Mouse (Mus musculus): Measurements from ENCODE around the gene Fbxw10. TPM values are rescaled to one million over a fixed set of nuclear protein-coding genes. Genes with fewer than 3 reads are reported as not detected.

The Fbxw10 gene
- polyA plus RNA-seq, 1 experiment = 5.2 TPM

DNA sequence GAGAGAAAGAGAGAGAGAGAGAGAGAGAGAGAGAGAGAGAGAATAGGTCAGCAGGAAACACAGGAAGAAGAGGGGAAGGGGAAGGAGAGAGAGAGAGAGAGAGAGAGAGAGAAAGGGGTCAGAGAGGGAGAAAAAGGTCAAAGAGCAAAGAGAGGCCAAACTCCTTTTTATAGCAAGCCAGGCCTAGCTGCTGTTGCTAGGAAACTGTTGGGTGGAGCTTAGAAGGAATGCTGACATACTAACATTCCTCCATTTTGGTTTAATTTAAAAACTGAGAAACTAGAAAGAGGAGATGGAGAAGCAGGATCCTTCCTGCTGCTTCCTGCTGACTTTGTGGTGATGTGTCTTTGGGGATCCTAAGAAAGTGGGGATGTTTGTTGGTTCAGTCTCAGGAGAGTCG is 28.8 kb downstream of the Fbxw10 start:
- no peak for DNase-seq
- TF ChIP-seq CTCF (IDR thresholded peaks at IDR 0.05; ENCODE audit: borderline replicate concordance, control insufficient read depth, extremely low read depth, insufficient read depth, low read length, poor library complexity) = no peak
- no peak for TF ChIP-seq POLR2A (IDR thresholded peaks at IDR 0.05; ENCODE audit: control insufficient read depth, extremely low read depth, insufficient read depth, low read length, poor library complexity)
- H3K4me1 ChIP-seq (replicated peaks; ENCODE audit: control insufficient read depth, insufficient read depth, low read length) = no peaks in the 10 kb centered on the region
- 95% methylated on average over 1 of the region's 1 CpGs for WGBS
- no peaks in the 10 kb centered on the region for H3K36me3 ChIP-seq (ENCODE audit: control insufficient read depth, insufficient read depth, low read length)
- H3K27ac ChIP-seq (ENCODE audit: control insufficient read depth, insufficient read depth, low read length) = no peak overlapping the region
- H3K4me3 ChIP-seq (ENCODE audit: control insufficient read depth, insufficient read depth, low read length) = no peak overlapping the region
- no peaks in the 10 kb centered on the region for H3K27me3 ChIP-seq (ENCODE audit: control insufficient read depth, insufficient read depth, low read length)

DNA sequence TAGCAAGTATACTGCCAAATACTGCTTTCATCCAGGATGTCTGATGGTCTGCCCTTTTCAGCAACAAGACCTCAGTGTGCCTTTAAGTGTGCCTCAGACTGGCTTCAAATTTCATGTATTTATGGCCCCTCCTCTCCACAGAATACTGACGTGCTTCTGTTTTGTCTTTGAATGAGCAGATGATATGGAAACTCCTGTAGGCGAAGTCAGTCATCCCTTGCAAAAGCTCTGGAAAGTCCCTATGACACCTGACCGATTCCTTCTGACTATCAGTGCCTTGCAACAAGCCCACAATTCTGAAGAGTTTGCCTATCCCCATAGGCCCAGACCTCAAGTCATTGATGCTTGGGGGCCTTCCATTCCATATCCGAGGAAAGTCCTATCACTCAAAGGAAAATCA is 29.6 kb downstream of the Fbxw10 start:
- TF ChIP-seq POLR2A (IDR thresholded peaks at IDR 0.05; ENCODE audit: control insufficient read depth, extremely low read depth, insufficient read depth, low read length, poor library complexity) (no peak), CTCF (IDR thresholded peaks at IDR 0.05; ENCODE audit: borderline replicate concordance, control insufficient read depth, extremely low read depth, insufficient read depth, low read length, poor library complexity) (no peak)
- no peaks in the 10 kb centered on the region for H3K36me3 ChIP-seq (ENCODE audit: control insufficient read depth, insufficient read depth, low read length)
- WGBS = 93% methylated on average over 4 of the region's 4 CpGs
- no peak overlapping the region for H3K27ac ChIP-seq (ENCODE audit: control insufficient read depth, insufficient read depth, low read length)
- no peaks in the 10 kb centered on the region for H3K4me1 ChIP-seq (replicated peaks; ENCODE audit: control insufficient read depth, insufficient read depth, low read length)
- DNase-seq = no peak
- no peak overlapping the region for H3K4me3 ChIP-seq (ENCODE audit: control insufficient read depth, insufficient read depth, low read length)
- no peaks in the 10 kb centered on the region for H3K27me3 ChIP-seq (ENCODE audit: control insufficient read depth, insufficient read depth, low read length)

DNA sequence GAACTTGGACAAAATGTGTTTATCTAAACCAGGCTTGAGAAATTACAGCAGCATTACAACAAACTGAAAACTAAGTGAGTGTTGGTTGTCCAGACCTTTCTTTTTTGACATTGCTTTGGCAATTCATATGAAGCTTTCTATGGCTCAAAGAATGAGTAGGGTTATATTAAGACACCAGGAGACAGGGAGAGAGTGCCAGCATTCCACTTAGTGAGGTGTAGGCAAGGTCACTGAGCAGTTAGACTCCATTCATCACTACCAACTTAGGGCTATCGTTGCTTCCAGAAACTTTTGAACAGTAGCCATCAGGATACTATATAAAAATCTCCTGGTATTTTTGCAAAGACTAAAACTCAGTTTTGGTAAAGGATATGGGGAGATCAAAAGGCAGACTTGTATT is 30.5 kb downstream of the Fbxw10 start:
- Histone ChIP-seq H3K36me3 (ENCODE audit: control insufficient read depth, insufficient read depth, low read length) (no peaks in the 10 kb centered on the region), H3K27me3 (ENCODE audit: control insufficient read depth, insufficient read depth, low read length) (no peaks in the 10 kb centered on the region), H3K4me1 (replicated peaks; ENCODE audit: control insufficient read depth, insufficient read depth, low read length) (no peaks in the 10 kb centered on the region), H3K4me3 (ENCODE audit: control insufficient read depth, insufficient read depth, low read length) (no peak overlapping the region), H3K27ac (ENCODE audit: control insufficient read depth, insufficient read depth, low read length) (no peak overlapping the region)
- WGBS = 97% methylated on average over 1 of the region's 1 CpGs
- DNase-seq = no peak
- no peak for TF ChIP-seq CTCF (IDR thresholded peaks at IDR 0.05; ENCODE audit: borderline replicate concordance, control insufficient read depth, extremely low read depth, insufficient read depth, low read length, poor library complexity)
- no peak for TF ChIP-seq POLR2A (IDR thresholded peaks at IDR 0.05; ENCODE audit: control insufficient read depth, extremely low read depth, insufficient read depth, low read length, poor library complexity)

DNA sequence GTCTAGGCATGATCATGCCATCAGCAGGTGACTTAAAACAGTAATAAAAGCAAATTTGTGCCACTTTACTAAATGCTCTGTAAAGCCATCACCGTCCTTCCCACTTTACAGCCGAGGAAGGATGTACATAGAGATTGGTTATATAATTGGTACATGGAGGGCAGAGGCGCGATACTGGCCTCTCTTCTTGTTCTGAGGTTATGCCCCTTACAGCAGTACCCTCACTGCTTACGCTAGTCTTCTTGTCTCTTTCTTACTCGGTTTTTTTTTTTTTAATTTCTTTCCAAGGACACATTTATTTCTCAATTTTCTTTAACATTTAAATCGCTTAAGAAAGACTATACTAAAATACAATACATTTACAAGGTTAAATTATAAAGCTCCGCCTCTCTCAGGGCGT is 31.9 kb downstream of the Fbxw10 start:
- Histone ChIP-seq H3K4me3 (ENCODE audit: control insufficient read depth, insufficient read depth, low read length) (no peak overlapping the region), H3K27me3 (ENCODE audit: control insufficient read depth, insufficient read depth, low read length) (no peaks in the 10 kb centered on the region), H3K4me1 (replicated peaks; ENCODE audit: control insufficient read depth, insufficient read depth, low read length) (no peaks in the 10 kb centered on the region), H3K36me3 (ENCODE audit: control insufficient read depth, insufficient read depth, low read length) (no peaks in the 10 kb centered on the region), H3K27ac (ENCODE audit: control insufficient read depth, insufficient read depth, low read length) (no peak overlapping the region)
- TF ChIP-seq CTCF (IDR thresholded peaks at IDR 0.05; ENCODE audit: borderline replicate concordance, control insufficient read depth, extremely low read depth, insufficient read depth, low read length, poor library complexity) (no peak), POLR2A (IDR thresholded peaks at IDR 0.05; ENCODE audit: control insufficient read depth, extremely low read depth, insufficient read depth, low read length, poor library complexity) (no peak)
- 6% methylated on average over 9 of the region's 9 CpGs for WGBS
- no peak for DNase-seq

DNA sequence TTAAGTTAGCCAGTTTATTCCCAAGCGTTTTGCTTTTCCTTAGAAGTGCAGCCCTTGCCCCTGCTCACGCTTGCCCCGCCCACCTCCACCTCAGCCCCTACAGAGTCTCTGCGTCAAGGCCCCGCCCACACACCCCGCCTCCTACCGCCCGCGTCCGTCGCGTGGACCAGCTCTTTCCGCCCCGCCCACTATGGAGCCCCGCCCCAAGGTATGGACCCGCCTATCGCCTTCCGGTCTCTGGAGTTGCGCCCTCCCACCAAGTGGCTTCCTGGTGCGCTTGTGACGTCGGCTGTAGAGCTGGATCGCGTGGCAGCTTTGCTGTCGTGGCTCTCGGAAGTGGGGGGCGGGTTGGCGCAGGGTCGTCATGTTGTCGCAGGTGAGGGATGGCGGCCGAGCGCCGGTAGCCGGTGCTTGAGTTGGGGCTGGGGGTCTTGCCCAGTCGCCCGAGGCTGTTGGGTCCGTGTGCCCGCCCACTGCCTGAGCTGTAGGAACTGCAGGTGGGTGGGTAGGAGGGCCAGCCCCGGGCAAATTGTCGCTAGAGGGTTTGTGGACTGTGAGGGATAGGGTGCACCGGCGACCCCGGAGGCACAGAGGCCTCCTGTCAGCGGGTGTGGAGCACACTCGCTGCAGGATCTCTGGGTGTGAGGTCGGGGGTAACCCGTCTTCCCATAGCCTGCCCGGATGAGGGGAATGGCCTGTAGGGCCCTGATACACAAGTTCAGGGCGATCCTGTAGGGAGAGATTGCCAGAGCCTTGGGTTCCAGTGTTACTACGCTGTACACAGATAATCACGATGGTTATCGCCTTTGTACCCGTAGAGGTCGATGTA is 32.6 kb downstream of the Fbxw10 start, which contains the start of gene Tvp23b:
Tvp23b (plus strand) TSS at position 236 of the 829 bp plus-strand sequence.
- Histone ChIP-seq H3K27ac (ENCODE audit: control insufficient read depth, insufficient read depth, low read length) (peak within 1 kb of the TSS; percentile 47), H3K4me1 (replicated peaks; ENCODE audit: control insufficient read depth, insufficient read depth, low read length) (no peaks in the 10 kb centered on the region), H3K36me3 (ENCODE audit: control insufficient read depth, insufficient read depth, low read length) (no peaks in the 10 kb centered on the region), H3K4me3 (ENCODE audit: control insufficient read depth, insufficient read depth, low read length) (peak within 1 kb of the TSS; percentile 73), H3K27me3 (ENCODE audit: control insufficient read depth, insufficient read depth, low read length) (no peaks in the 10 kb centered on the region)
- peak; percentile 93 for TF ChIP-seq POLR2A (IDR thresholded peaks at IDR 0.05; ENCODE audit: control insufficient read depth, extremely low read depth, insufficient read depth, low read length, poor library complexity)
- no peak; the same call in 1 of the 2 replicates for TF ChIP-seq CTCF (IDR thresholded peaks at IDR 0.05; ENCODE audit: borderline replicate concordance, control insufficient read depth, extremely low read depth, insufficient read depth, low read length, poor library complexity)
- WGBS = under 1% methylated on average over 55 of the region's 55 CpGs
- peak; percentile 99 for DNase-seq

DNA sequence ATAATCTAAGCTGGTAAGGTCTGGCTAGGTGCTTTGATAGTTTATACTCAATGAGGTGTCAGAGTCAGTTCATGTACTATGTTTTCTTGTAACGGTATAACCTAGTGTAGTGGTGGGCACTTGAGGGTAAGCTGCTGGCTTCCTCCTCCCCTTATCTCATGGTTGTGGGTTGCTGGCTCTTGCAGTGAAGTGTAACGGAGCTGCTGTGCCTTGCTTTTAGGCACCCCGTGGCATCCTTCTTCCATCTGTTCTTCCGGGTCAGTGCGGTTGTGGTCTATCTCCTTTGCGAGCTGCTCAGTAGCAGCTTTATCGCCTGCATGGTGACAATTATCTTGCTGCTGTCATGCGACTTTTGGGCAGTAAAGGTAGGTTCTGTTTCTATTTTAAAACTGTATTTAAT is 36.5 kb downstream of the Fbxw10 start:
- H3K4me3 ChIP-seq (ENCODE audit: control insufficient read depth, insufficient read depth, low read length) = no peak overlapping the region
- no peak for DNase-seq
- H3K4me1 ChIP-seq (replicated peaks; ENCODE audit: control insufficient read depth, insufficient read depth, low read length) = no peaks in the 10 kb centered on the region
- H3K27ac ChIP-seq (ENCODE audit: control insufficient read depth, insufficient read depth, low read length) = no peak overlapping the region
- H3K27me3 ChIP-seq (ENCODE audit: control insufficient read depth, insufficient read depth, low read length) = no peaks in the 10 kb centered on the region
- WGBS = 96% methylated on average over 8 of the region's 8 CpGs
- H3K36me3 ChIP-seq (ENCODE audit: control insufficient read depth, insufficient read depth, low read length) = peaks cover 10% of the 10 kb centered on the region; the same call in 1 of the 2 replicates
- TF ChIP-seq POLR2A (IDR thresholded peaks at IDR 0.05; ENCODE audit: control insufficient read depth, extremely low read depth, insufficient read depth, low read length, poor library complexity) (no peak), CTCF (IDR thresholded peaks at IDR 0.05; ENCODE audit: borderline replicate concordance, control insufficient read depth, extremely low read depth, insufficient read depth, low read length, poor library complexity) (no peak)
